Mouse (Mus musculus): ENCODE data around the gene App. TPM values are rescaled to one million over a fixed set of nuclear protein-coding genes. Genes with fewer than 3 reads are reported as not detected.

App gene
- polyA plus RNA-seq, 1 experiment from 2014 or later, result 171 TPM

- peaks cover 24% of the 10 kb centered on the region for H3K36me3 ChIP-seq (replicated peaks)
- 0 out of 2 replicates have a peak, but pooled peaks cover 3% of the 10 kb centered on the region for H3K4me1 ChIP-seq
- no peak for ATAC-seq (ENCODE audit: low FRiP score)
- no peak overlapping the region for H3K4me2 ChIP-seq
- no peak overlapping the region for H3K9ac ChIP-seq
- WGBS, result 92% methylated on average over 3 of the region's 3 CpGs
- H3K27ac ChIP-seq, result no peak overlapping the region
- H3K4me3 ChIP-seq (replicated peaks), result no peak overlapping the region
- no peaks in the 10 kb centered on the region for H3K9me3 ChIP-seq
- H3K27me3 ChIP-seq, result no peaks in the 10 kb centered on the region
Observed at GRCm38 (mm10) chr16:84997551-84997950, 176.0 kb downstream of the App start.

DNA sequence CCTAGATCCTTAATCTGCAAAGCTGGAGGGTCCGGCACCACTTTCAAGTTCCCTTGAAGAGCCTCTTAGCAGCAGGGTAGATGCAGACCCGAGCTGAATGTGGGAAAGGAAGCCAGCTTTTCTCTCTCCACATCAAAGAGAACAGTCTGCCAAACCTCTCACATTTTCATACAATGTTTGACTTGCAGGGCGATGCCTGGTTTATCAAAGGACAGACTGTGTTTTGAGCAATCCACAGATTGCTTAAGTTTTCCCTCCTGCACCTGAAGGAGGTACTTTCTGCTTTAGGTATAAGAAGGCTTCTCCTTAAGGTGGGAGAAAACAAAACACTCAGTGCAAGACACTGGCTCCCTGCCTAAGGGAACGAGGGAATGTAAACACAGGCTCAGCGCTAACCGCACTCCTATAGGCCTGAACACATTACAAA, 178.1 kb downstream of the App start:
- Histone ChIP-seq H3K27me3 (no peaks in the 10 kb centered on the region), H3K4me3 (replicated peaks) (no peak overlapping the region), H3K27ac (no peak overlapping the region), H3K4me1 (0 out of 2 replicates have a peak, but pooled peaks cover 3% of the 10 kb centered on the region), H3K9ac (no peak overlapping the region), H3K36me3 (replicated peaks) (peaks cover 16% of the 10 kb centered on the region; the same call in 1 of the 2 replicates), H3K4me2 (no peak overlapping the region), H3K9me3 (no peaks in the 10 kb centered on the region)
- ATAC-seq (ENCODE audit: low FRiP score), result no peak
- WGBS, result 64% methylated on average over 6 of the region's 6 CpGs

DNA sequence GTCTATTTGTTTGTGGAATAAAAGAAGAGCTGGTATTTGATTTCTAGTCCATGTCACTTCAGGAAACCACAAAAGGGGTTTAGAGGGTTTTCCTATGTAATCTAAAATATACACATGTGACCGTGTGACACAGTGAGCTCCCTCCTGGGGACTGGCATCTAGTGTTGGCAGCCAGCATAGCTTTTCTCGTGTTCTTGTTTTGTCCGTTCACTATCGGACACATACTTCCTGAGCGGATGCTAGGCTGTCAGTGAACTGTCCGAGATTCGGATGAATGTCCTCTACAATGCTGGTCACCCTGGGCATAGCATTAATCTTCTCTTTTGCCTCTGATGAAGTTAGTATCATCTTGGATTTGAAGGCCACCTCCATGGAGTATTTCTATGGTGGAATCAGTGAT, 180.7 kb downstream of the App start:
- no peak for ATAC-seq (ENCODE audit: low FRiP score)
- H3K9me3 ChIP-seq, result no peaks in the 10 kb centered on the region
- no peak overlapping the region for H3K4me3 ChIP-seq (replicated peaks)
- peaks cover 13% of the 10 kb centered on the region; the same call in 1 of the 2 replicates for H3K4me1 ChIP-seq
- no peak overlapping the region for H3K4me2 ChIP-seq
- 0 out of 2 replicates have a peak, but pooled peaks cover 14% of the 10 kb centered on the region for H3K36me3 ChIP-seq (replicated peaks)
- whole genome bisulfite sequencing, result 96% methylated on average over 7 of the region's 7 CpGs
- no peaks in the 10 kb centered on the region for H3K27me3 ChIP-seq
- no peak overlapping the region for H3K27ac ChIP-seq
- no peak overlapping the region for H3K9ac ChIP-seq

DNA sequence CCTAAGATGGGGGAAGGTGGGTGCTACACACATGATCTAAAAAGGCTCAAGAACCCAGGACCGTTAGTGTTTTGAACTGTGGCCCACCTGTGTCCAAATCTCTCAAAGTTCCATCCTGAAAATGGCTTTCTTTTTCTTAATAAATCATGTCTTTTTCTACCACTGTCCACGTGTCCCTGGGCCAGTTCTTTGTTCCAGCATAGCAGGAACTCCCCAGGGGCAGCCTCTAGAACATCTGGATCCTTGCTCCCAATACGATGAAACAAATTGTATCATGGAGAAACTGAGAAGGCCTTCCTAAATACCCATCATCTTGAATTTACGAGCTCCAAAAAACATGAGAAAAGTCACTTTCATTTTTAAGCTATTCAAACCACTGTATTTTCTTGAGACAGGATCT, 182.6 kb downstream of the App start:
- no peak for ATAC-seq (ENCODE audit: low FRiP score)
- Histone ChIP-seq H3K9me3 (no peaks in the 10 kb centered on the region), H3K36me3 (replicated peaks) (0 out of 2 replicates have a peak, but pooled peaks cover 18% of the 10 kb centered on the region), H3K4me3 (replicated peaks) (no peak overlapping the region), H3K4me2 (no peak overlapping the region), H3K4me1 (peaks cover 20% of the 10 kb centered on the region; the same call in 1 of the 2 replicates), H3K9ac (no peak overlapping the region), H3K27me3 (no peaks in the 10 kb centered on the region), H3K27ac (no peak overlapping the region)
- 94% methylated on average over 4 of the region's 4 CpGs for WGBS

DNA sequence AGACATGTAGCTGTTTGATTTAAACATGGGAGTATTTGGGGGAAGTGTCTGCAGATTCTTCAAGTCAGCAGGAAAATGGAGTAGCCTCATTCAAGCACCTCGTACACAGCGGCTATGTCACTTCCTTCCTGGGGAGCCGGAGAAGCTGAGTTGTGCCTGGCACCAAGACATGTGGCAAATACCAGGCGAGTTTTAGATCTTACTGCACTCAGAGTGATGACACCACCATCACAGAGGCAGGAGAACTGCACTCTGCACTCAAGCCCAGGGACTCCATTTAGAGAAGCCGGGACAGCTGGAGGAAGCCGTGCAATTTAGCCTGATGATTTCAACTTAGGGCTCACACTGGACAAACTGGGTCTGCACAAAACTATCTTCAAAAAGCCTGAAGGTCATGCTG, 183.6 kb downstream of the App start:
- 81% methylated on average over 6 of the region's 6 CpGs for WGBS
- no peaks in the 10 kb centered on the region for H3K9me3 ChIP-seq
- H3K4me1 ChIP-seq, result peaks cover 17% of the 10 kb centered on the region; the same call in 1 of the 2 replicates
- H3K4me3 ChIP-seq (replicated peaks), result no peak overlapping the region
- 0 out of 2 replicates have a peak, but pooled peaks cover 18% of the 10 kb centered on the region for H3K36me3 ChIP-seq (replicated peaks)
- H3K27me3 ChIP-seq, result no peaks in the 10 kb centered on the region
- no peak overlapping the region for H3K27ac ChIP-seq
- H3K9ac ChIP-seq, result no peak overlapping the region
- no peak overlapping the region for H3K4me2 ChIP-seq
- peak; percentile 10; the same call in 1 of the 2 replicates for ATAC-seq (ENCODE audit: low FRiP score)

GRCm38 (mm10) chr16:84989476-84989875, 184.1 kb downstream of the App start:
- 0 out of 2 replicates have a peak overlapping the region, but pooled peaks have one; percentile 13 for H3K4me2 ChIP-seq
- peaks cover 17% of the 10 kb centered on the region; the same call in 1 of the 2 replicates for H3K4me1 ChIP-seq
- no peaks in the 10 kb centered on the region for H3K27me3 ChIP-seq
- no peaks in the 10 kb centered on the region for H3K9me3 ChIP-seq
- H3K36me3 ChIP-seq (replicated peaks), result 0 out of 2 replicates have a peak, but pooled peaks cover 18% of the 10 kb centered on the region
- WGBS, result 50% methylated on average over 10 of the region's 10 CpGs
- H3K4me3 ChIP-seq (replicated peaks), result no peak overlapping the region
- H3K27ac ChIP-seq, result no peak overlapping the region
- ATAC-seq (ENCODE audit: low FRiP score), result peak; percentile 14; the same call in 1 of the 2 replicates
- no peak overlapping the region for H3K9ac ChIP-seq

DNA sequence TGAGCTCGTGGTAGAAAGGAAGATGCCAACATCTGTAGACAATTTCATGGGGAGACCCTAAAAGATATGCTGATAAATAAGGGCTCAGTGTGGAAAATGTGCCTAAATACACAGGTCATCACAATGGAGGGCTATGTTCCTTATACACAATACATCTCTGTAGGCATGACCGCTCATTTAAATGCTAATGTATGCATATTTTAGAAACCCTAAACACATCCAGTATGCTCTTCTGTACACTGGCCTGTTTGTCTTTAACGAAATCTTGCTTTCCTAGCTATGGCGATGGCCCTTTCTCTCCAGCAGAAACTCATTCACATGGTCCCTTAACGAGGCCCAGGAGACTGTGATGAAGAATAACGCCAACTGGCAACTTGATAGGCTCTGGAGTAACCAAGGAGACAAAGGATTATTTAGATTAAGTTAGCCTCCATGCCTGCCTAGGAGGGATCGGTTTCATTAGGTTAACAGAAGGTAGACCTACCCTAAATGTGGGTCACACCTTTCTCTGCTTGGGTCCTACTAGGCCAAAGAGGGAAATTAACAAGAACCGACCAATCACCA, 185.8 kb downstream of the App start:
- peak; percentile 62 for ATAC-seq (ENCODE audit: low FRiP score)
- 43% methylated on average over 8 of the region's 8 CpGs for WGBS
- H3K4me3 ChIP-seq (replicated peaks), result no peak overlapping the region
- H3K9ac ChIP-seq, result no peak overlapping the region
- no peak overlapping the region for H3K4me2 ChIP-seq
- peaks cover 17% of the 10 kb centered on the region; the same call in 1 of the 2 replicates for H3K4me1 ChIP-seq
- no peaks in the 10 kb centered on the region for H3K27me3 ChIP-seq
- 0 out of 2 replicates have a peak, but pooled peaks cover 10% of the 10 kb centered on the region for H3K36me3 ChIP-seq (replicated peaks)
- H3K9me3 ChIP-seq, result no peaks in the 10 kb centered on the region
- 0 out of 2 replicates have a peak overlapping the region, but pooled peaks have one; percentile 5 for H3K27ac ChIP-seq

DNA sequence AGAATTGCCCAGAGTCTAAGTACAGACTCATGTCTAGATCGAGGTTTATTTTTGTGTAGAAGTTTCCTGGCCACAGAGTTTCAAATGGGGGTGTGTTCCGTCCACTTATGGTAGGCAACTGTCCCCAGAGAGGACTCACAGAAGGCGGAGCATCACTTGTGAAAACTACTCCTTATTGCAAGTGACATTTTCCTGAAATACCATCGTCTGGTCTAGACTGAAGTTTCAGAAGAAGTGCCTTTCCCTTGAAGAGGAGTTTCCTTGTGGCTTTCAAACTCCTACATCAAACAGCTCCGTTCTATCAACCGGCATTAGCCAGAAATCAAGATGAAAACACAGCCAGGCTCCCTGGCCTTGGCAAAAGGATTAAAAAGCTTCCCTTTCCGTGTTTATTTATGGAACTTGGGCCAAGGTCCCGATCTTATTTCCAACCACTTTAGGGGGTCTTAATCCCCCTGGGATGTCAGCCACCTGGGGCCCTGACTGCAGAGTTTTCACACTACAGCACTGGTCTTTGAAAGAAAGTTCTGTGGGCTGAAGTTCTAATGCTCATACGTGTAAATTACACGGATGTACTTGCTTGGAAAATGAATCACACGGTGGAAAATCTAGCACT, 187.4 kb downstream of the App start:
- Histone ChIP-seq H3K4me1 (peaks cover 17% of the 10 kb centered on the region; the same call in 1 of the 2 replicates), H3K4me2 (no peak overlapping the region), H3K4me3 (replicated peaks) (no peak overlapping the region), H3K27me3 (no peaks in the 10 kb centered on the region), H3K9ac (no peak overlapping the region), H3K9me3 (no peaks in the 10 kb centered on the region), H3K27ac (no peak overlapping the region), H3K36me3 (replicated peaks) (0 out of 2 replicates have a peak, but pooled peaks cover 6% of the 10 kb centered on the region)
- ATAC-seq (ENCODE audit: low FRiP score), result no peak
- WGBS, result 86% methylated on average over 11 of the region's 11 CpGs

GRCm38 (mm10) chr16:84985340-84985739, 188.2 kb downstream of the App start:
- Histone ChIP-seq H3K36me3 (replicated peaks) (0 out of 2 replicates have a peak, but pooled peaks cover 6% of the 10 kb centered on the region), H3K9ac (no peak overlapping the region), H3K27ac (no peak overlapping the region), H3K4me2 (no peak overlapping the region), H3K27me3 (no peaks in the 10 kb centered on the region), H3K4me3 (replicated peaks) (no peak overlapping the region), H3K9me3 (no peaks in the 10 kb centered on the region), H3K4me1 (peaks cover 17% of the 10 kb centered on the region; the same call in 1 of the 2 replicates)
- ATAC-seq (ENCODE audit: low FRiP score), result no peak
- WGBS, result 93% methylated on average over 3 of the region's 3 CpGs

GRCm38 (mm10) chr16:84983428-84983827, 190.1 kb downstream of the App start:
- WGBS, result 89% methylated on average over 3 of the region's 3 CpGs
- Histone ChIP-seq H3K27me3 (no peaks in the 10 kb centered on the region), H3K9ac (no peak overlapping the region), H3K4me2 (no peak overlapping the region), H3K9me3 (no peaks in the 10 kb centered on the region), H3K36me3 (replicated peaks) (0 out of 2 replicates have a peak, but pooled peaks cover 4% of the 10 kb centered on the region), H3K27ac (no peak overlapping the region), H3K4me1 (0 out of 2 replicates have a peak, but pooled peaks cover 12% of the 10 kb centered on the region), H3K4me3 (replicated peaks) (no peak overlapping the region)
- no peak for ATAC-seq (ENCODE audit: low FRiP score)

GRCm38 (mm10) chr16:84982589-84982988, 191.0 kb downstream of the App start:
- WGBS, result 88% methylated on average over 3 of the region's 3 CpGs
- H3K27ac ChIP-seq, result no peak overlapping the region
- H3K9ac ChIP-seq, result no peak overlapping the region
- H3K27me3 ChIP-seq, result no peaks in the 10 kb centered on the region
- no peaks in the 10 kb centered on the region for H3K9me3 ChIP-seq
- no peak for ATAC-seq (ENCODE audit: low FRiP score)
- H3K4me1 ChIP-seq, result 0 out of 2 replicates have a peak, but pooled peaks cover 5% of the 10 kb centered on the region
- peaks cover 11% of the 10 kb centered on the region; the same call in 1 of the 2 replicates for H3K36me3 ChIP-seq (replicated peaks)
- H3K4me3 ChIP-seq (replicated peaks), result no peak overlapping the region
- H3K4me2 ChIP-seq, result no peak overlapping the region

DNA sequence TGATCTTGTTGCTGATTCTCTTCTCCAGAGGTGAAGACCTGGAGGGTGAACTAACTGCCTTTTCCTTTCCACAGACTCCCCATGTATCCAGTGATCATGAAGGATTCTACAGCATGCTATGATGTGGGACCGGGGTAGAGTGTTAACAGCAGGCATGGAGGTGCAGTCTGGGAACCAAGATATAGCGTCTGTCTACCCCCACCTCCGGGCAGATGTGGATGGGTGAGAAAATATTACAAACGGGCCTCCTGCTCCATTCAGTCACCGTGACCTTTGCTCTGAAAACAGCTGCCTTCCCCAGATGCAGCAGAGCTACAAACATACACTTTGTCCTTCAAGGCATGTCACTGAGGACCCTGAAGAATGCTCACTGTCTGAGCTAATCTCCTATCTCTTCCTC, 195.0 kb downstream of the App start:
- no peaks in the 10 kb centered on the region for H3K9me3 ChIP-seq
- H3K9ac ChIP-seq, result no peak overlapping the region
- H3K4me3 ChIP-seq (replicated peaks), result no peak overlapping the region
- no peaks in the 10 kb centered on the region for H3K4me1 ChIP-seq
- H3K27me3 ChIP-seq, result no peaks in the 10 kb centered on the region
- peaks cover 32% of the 10 kb centered on the region for H3K36me3 ChIP-seq (replicated peaks)
- no peak overlapping the region for H3K4me2 ChIP-seq
- no peak overlapping the region for H3K27ac ChIP-seq
- ATAC-seq (ENCODE audit: low FRiP score), result no peak
- WGBS, result 87% methylated on average over 5 of the region's 5 CpGs

Data from forebrain, embryonic 12.5 days (tissue).